Mouse (Mus musculus): ENCODE data around the gene Cd3eap. TPM values are rescaled to one million over a fixed set of nuclear protein-coding genes. Genes with fewer than 3 reads are reported as not detected.

Gene Cd3eap
- total and polyA plus RNA-seq, 2 experiments from 2014 or later = 14.0 to 21.6 TPM

DNA sequence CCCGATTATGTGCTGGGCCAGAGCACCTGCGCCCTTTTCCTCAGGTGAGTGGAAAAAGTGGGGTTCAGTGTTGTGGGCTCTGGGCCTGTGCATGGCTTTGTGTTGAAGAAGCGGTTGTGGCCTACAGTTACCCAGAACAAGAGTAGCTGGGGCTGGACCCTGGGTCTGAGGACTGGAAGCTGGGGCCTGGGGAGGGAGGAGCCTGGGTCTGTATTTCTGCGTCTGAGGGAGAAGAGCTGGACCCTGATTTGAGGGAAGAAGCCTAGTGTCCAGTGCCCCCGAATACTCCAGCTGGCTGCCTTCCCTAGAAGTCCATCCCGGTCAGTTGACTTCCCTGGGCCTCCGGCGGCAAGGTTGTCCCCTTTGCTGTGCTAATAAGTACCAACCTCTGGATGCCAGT lies 9.1 kb downstream of the Cd3eap start:
- Histone ChIP-seq H3K9me3 (ENCODE audit: low read length) (no peaks in the 10 kb centered on the region), H3K27me3 (ENCODE audit: insufficient read depth, low read length) (no peaks in the 10 kb centered on the region), H3K4me1 (ENCODE audit: insufficient read depth, low read length) (peaks cover 4% of the 10 kb centered on the region), H3K27ac (ENCODE audit: low read depth, low read length) (no peak overlapping the region), H3K4me3 (ENCODE audit: low read depth, low read length) (no peak overlapping the region), H3K36me3 (ENCODE audit: insufficient read depth, low read length) (peaks cover 38% of the 10 kb centered on the region), H3K4me2 (ENCODE audit: low read depth, low read length, poor library complexity, severe bottlenecking) (no peak overlapping the region), H3K9ac (replicated peaks; ENCODE audit: low read length, poor library complexity, severe bottlenecking) (no peak overlapping the region)
- TF ChIP-seq CTCF (IDR thresholded peaks at IDR 0.05) = no peak
- WGBS = 94% methylated on average over 8 of the region's 8 CpGs
- ATAC-seq (ENCODE audit: low FRiP score) (no peak), DNase-seq (ENCODE audit: low spot score) (no peak)

DNA sequence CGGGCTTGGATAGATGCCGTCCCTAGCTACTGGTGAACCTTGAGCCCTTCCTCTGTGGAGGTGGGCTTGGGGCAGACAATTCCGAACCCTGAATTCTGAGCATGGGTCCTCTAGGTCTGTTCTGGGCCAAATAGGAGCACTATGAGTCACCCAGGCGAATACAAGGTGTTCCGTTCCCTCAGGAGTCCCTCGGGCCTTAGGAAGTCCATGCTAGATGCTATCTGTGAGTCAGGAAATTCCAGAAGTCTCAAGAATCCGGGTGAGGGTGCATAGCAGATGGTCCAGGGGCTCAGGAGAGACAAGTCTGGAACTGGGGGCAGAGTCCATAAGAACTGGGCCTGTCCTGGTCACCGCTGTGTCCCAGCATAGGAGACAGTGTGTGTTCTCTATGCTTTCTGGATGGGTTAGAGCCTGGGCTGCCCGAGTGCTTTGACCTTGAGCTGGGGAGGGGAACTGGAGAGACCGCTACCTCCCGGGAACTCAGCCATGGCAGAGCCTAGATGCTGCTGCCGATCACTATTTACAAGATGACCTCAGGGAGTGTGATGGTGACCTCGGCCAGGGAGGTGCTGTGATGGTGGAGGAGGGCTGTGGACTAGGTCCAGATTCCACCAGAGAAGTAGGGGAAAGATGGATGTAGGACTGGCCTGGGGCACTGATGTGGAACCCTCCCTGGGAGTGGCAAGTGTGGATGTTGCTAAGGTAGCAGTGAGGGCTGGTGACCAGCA lies 9.9 kb downstream of the Cd3eap start:
- no peak for TF ChIP-seq CTCF (IDR thresholded peaks at IDR 0.05)
- H3K9me3 ChIP-seq (ENCODE audit: low read length) = no peaks in the 10 kb centered on the region
- 90% methylated on average over 13 of the region's 13 CpGs for WGBS
- no peak overlapping the region for H3K4me3 ChIP-seq (ENCODE audit: low read depth, low read length)
- H3K27ac ChIP-seq (ENCODE audit: low read depth, low read length) = no peak overlapping the region
- H3K4me2 ChIP-seq (ENCODE audit: low read depth, low read length, poor library complexity, severe bottlenecking) = no peak overlapping the region
- ATAC-seq (ENCODE audit: low FRiP score) (no peak), DNase-seq (ENCODE audit: low spot score) (no peak)
- H3K9ac ChIP-seq (replicated peaks; ENCODE audit: low read length, poor library complexity, severe bottlenecking) = no peak overlapping the region
- H3K4me1 ChIP-seq (ENCODE audit: insufficient read depth, low read length) = peaks cover 7% of the 10 kb centered on the region
- H3K27me3 ChIP-seq (ENCODE audit: insufficient read depth, low read length) = no peaks in the 10 kb centered on the region
- peaks cover 29% of the 10 kb centered on the region for H3K36me3 ChIP-seq (ENCODE audit: insufficient read depth, low read length)

DNA sequence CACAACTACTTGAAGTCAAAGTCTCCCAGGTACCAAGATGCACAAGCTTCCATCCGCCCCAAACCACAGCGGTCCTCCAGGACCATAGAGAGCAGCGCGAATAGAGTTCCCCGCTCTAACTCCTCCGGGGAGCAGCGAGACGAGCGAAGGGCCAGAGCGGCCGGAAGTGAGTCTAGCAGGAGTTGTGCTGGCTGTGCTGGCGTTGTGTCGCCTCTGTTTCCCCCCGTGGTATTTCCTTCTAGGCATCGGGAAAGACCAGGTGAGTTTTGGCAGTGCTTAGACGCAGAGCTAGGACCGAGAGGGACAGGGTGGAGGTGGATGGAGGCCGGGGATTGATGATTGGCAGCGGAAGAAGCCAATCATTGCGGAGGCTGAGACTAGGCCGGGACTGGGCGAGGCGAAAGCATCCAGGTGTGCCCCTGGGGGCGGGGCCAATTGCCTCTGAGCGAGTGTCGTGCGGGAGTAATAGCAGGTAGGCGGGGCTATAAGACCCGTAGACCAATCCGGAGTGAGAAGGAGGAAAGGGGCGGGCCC lies 14.3 kb downstream of the Cd3eap start:
- peak overlapping the region; percentile 59 for H3K4me2 ChIP-seq (ENCODE audit: low read depth, low read length, poor library complexity, severe bottlenecking)
- under 1% methylated on average over 31 of the region's 31 CpGs for WGBS
- TF ChIP-seq CTCF (IDR thresholded peaks at IDR 0.05) = peak; percentile 6
- H3K9ac ChIP-seq (replicated peaks; ENCODE audit: low read length, poor library complexity, severe bottlenecking) = peak overlapping the region; percentile 78
- H3K4me1 ChIP-seq (ENCODE audit: insufficient read depth, low read length) = peaks cover 11% of the 10 kb centered on the region
- peak; percentile 97 for DNase-seq (ENCODE audit: low spot score)
- peak overlapping the region; percentile 83 for H3K27ac ChIP-seq (ENCODE audit: low read depth, low read length)
- H3K9me3 ChIP-seq (ENCODE audit: low read length) = no peaks in the 10 kb centered on the region
- peak; percentile 92 for ATAC-seq (ENCODE audit: low FRiP score)
- peak overlapping the region; percentile 62 for H3K4me3 ChIP-seq (ENCODE audit: low read depth, low read length)
- peaks cover 4% of the 10 kb centered on the region; the same call in 1 of the 2 replicates for H3K27me3 ChIP-seq (ENCODE audit: insufficient read depth, low read length)
- peaks cover 11% of the 10 kb centered on the region for H3K36me3 ChIP-seq (ENCODE audit: insufficient read depth, low read length)

DNA sequence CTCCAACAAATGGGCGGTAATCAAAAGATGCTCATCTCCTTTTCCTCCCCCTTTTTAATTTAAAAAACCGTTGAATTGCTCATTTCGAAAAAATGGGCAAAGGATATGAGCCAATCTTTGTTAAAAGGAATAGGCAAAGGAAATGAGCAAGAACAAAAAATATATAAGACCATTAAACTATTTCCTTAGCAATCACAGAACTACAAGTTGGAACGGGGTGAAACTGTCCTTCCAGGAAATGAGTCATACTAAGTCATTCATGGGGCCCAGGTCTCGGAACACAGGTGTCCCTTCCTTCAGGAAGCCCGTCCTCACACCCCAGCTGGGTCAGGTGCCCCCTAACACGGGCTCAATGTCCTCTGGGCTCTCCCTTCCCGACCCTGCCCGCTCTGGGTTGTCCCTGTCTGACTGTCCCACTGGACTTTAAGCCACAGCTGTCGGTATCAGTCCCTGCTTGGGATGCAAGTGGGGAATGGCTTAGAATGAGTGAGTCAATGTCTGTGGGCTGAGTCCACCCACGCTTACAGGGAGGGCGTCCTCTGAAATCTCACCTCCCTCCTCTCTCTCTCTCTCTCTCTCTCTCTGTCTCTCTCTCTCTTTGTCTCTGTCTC lies 14.9 kb downstream of the Cd3eap start, which contains the start of gene Ercc1:
Gene Ercc1 (plus strand): TSS at position 542 of the 611 bp plus-strand sequence.
- Histone ChIP-seq H3K4me2 (ENCODE audit: low read depth, low read length, poor library complexity, severe bottlenecking) (peak within 1 kb of the TSS; percentile 59), H3K27ac (ENCODE audit: low read depth, low read length) (peak within 1 kb of the TSS; percentile 83), H3K9ac (replicated peaks; ENCODE audit: low read length, poor library complexity, severe bottlenecking) (peak within 1 kb of the TSS; percentile 78), H3K36me3 (ENCODE audit: insufficient read depth, low read length) (peaks cover 10% of the 10 kb centered on the region; the same call in 1 of the 2 replicates), H3K4me1 (ENCODE audit: insufficient read depth, low read length) (peaks cover 11% of the 10 kb centered on the region), H3K27me3 (ENCODE audit: insufficient read depth, low read length) (peaks cover 4% of the 10 kb centered on the region; the same call in 1 of the 2 replicates), H3K9me3 (ENCODE audit: low read length) (no peaks in the 10 kb centered on the region), H3K4me3 (ENCODE audit: low read depth, low read length) (peak within 1 kb of the TSS; percentile 62)
- ATAC-seq (ENCODE audit: low FRiP score) (no peak), DNase-seq (ENCODE audit: low spot score) (no peak)
- 25% methylated on average over 12 of the region's 12 CpGs for WGBS
- TF ChIP-seq CTCF (IDR thresholded peaks at IDR 0.05) = no peak

DNA sequence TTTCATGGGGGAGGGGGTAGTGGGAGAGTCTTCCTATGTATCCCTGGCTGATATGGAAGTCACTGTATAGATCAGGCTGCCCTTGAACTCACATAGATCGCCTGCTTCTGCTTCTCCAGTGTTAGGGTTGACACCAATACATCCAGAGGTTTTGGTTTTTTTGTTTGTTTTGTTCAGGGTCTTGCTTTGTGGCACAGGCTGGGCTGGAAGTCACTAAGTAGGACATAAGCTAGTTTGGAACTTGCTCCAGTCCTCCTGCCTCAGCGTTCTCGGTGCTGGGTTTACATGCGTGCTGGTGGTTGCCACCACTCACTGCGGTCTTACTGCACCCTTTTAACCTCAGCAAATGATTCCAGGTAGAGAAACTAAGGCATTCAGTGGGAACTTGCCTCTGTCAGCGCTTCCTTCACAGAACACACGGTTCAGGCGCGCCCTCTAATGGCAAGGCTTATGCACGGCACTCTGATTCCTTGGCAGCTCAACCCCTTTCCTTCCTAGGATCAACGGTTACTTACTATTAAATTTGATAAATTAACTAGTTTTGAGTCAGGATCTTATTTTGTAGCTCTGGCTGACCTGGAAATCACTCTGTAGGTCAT lies 16.0 kb downstream of the Cd3eap start:
- no peak overlapping the region for H3K4me3 ChIP-seq (ENCODE audit: low read depth, low read length)
- DNase-seq (ENCODE audit: low spot score) = peak; percentile 72
- no peaks in the 10 kb centered on the region for H3K9me3 ChIP-seq (ENCODE audit: low read length)
- H3K27ac ChIP-seq (ENCODE audit: low read depth, low read length) = no peak overlapping the region
- 0 out of 2 replicates have a peak, but pooled peaks cover 2% of the 10 kb centered on the region for H3K36me3 ChIP-seq (ENCODE audit: insufficient read depth, low read length)
- 1% methylated on average over 11 of the region's 11 CpGs for WGBS
- H3K4me1 ChIP-seq (ENCODE audit: insufficient read depth, low read length) = peaks cover 11% of the 10 kb centered on the region
- no peak overlapping the region for H3K9ac ChIP-seq (replicated peaks; ENCODE audit: low read length, poor library complexity, severe bottlenecking)
- peak; percentile 86 for TF ChIP-seq CTCF (IDR thresholded peaks at IDR 0.05)
- H3K4me2 ChIP-seq (ENCODE audit: low read depth, low read length, poor library complexity, severe bottlenecking) = 0 out of 2 replicates have a peak overlapping the region, but pooled peaks have one; percentile 98
- H3K27me3 ChIP-seq (ENCODE audit: insufficient read depth, low read length) = peaks cover 4% of the 10 kb centered on the region; the same call in 1 of the 2 replicates
- no peak for ATAC-seq (ENCODE audit: low FRiP score)

Measured in midbrain, postnatal 0 days (tissue).